Mouse (Mus musculus) CH12.LX (cell line): ENCODE measurements at regions not wholly inside any gene's neighbourhood (a gene's known extent, or its start where the extent isn't known, plus 50 kb on each side); places are given as distances from the start of the nearest gene placed in this dataset.
A peak's percentile ranks its signal among the peaks of the same experiment; 100 is the strongest.

Experiments used
- DNase-seq: peaks from one replicate; pipeline ENCODE4 v3.0.0-alpha.2; 2013; ENCODE audit errors: extremely low read depth
- H3K27ac ChIP-seq: 2 replicates; pipeline ENCODE4 v1.5.1; 2012; ENCODE audit warnings: low read depth, mild to moderate bottlenecking, control low read depth, moderate library complexity; ENCODE audit not compliant: insufficient read depth
- H3K27me3 ChIP-seq: replicated peaks from 2 replicates; pipeline ENCODE3; 2012; ENCODE audit warnings: inconsistent platforms
- H3K36me3 ChIP-seq, 2 experiments: replicated peaks in 1 of 2; 2 replicates each; pipeline versions ENCODE3 to v1.6.1; 2012; ENCODE audit warnings: inconsistent platforms in 1 of 2, low read length in 1 of 2, mild to moderate bottlenecking in 1 of 2, mixed read lengths in 1 of 2, moderate library complexity in 1 of 2; ENCODE audit not compliant: control insufficient read depth in 1 of 2, insufficient read depth in 1 of 2
- H3K4me1 ChIP-seq, 2 experiments: 2 replicates each; pipeline ENCODE4 v1.6.1; 2012; ENCODE audit warnings: inconsistent platforms in 1 of 2, moderate library complexity in 1 of 2; ENCODE audit not compliant: insufficient read depth in 2 of 2, control insufficient read depth in 1 of 2
- H3K4me2 ChIP-seq: 2 replicates; pipeline ENCODE4 v1.6.1; 2012; ENCODE audit warnings: low read depth, mild to moderate bottlenecking, control low read depth; ENCODE audit not compliant: poor library complexity, insufficient read depth, severe bottlenecking
- H3K4me3 ChIP-seq, 3 experiments: fragments of 150-350 bp in 1 of 3; sonication (generic) in 1 of 3; replicated peaks in 1 of 3; 2 replicates each; pipeline versions ENCODE3 to v1.5.1; 2011 to 2012; ENCODE audit warnings: low read depth in 2 of 3, low read length in 2 of 3, mild to moderate bottlenecking in 2 of 3, moderate library complexity in 2 of 3, control low read depth in 1 of 3, improper control_type of control experiment in 1 of 3, inconsistent platforms in 1 of 3, mixed read lengths in 1 of 3; ENCODE audit not compliant: poor library complexity in 1 of 3
- H3K79me2 ChIP-seq: replicated peaks from 2 replicates; pipeline ENCODE4 v1.6.1; 2012; ENCODE audit warnings: mild to moderate bottlenecking, moderate library complexity; ENCODE audit not compliant: control insufficient read depth, poor library complexity, insufficient read depth, severe bottlenecking; ENCODE audit errors: extremely low read depth
- H3K9ac ChIP-seq: 2 replicates; pipeline ENCODE4 v1.6.1; 2012; ENCODE audit warnings: low read depth, mild to moderate bottlenecking, control low read depth, moderate library complexity; ENCODE audit not compliant: insufficient read depth
- H3K9me3 ChIP-seq: replicated peaks from 2 replicates; pipeline ENCODE3; 2012; ENCODE audit warnings: low read length, inconsistent platforms, mixed read lengths
- BHLHE40 ChIP-seq: IDR thresholded peaks from 2 replicates; pipeline ENCODE4 v1.6.1; 2011; ENCODE audit warnings: mild to moderate bottlenecking, low read depth, low read length, improper control_type of control experiment
- CHD2 ChIP-seq: IDR thresholded peaks from 2 replicates; pipeline ENCODE4 v1.6.1; 2011; ENCODE audit warnings: low read length, improper control_type of control experiment
- EP300 ChIP-seq: IDR thresholded peaks from 2 replicates; pipeline ENCODE4 v1.6.1; 2011; ENCODE audit warnings: low read length, improper control_type of control experiment
- ETS1 ChIP-seq: conservative IDR thresholded peaks from 2 replicates; pipeline ENCODE4 v1.6.1; 2012; ENCODE audit warnings: low read depth, mild to moderate bottlenecking, inconsistent platforms, low read length, improper control_type of control experiment, moderate library complexity
- IRF4 ChIP-seq: IDR thresholded peaks from 2 replicates; pipeline ENCODE4 v1.6.1; 2014; ENCODE audit warnings: low read depth, mild to moderate bottlenecking, inconsistent platforms, low read length, improper control_type of control experiment
- MAFK ChIP-seq: IDR thresholded peaks from 2 replicates; pipeline ENCODE4 v1.6.1; 2011; ENCODE audit warnings: low read length, improper control_type of control experiment; ENCODE audit not compliant: insufficient replicate concordance
- MAX ChIP-seq: IDR thresholded peaks from 2 replicates; pipeline ENCODE4 v1.6.1; 2011; ENCODE audit warnings: low read length, improper control_type of control experiment
- MAZ ChIP-seq: IDR thresholded peaks from 2 replicates; pipeline ENCODE4 v1.6.1; 2012; ENCODE audit warnings: low read depth, mild to moderate bottlenecking, inconsistent platforms, low read length, improper control_type of control experiment, moderate library complexity
- MEF2A ChIP-seq: IDR thresholded peaks from 2 replicates; pipeline ENCODE4 v1.6.1; 2014; ENCODE audit warnings: low read depth, mild to moderate bottlenecking, inconsistent platforms, low read length, improper control_type of control experiment, borderline replicate concordance
- MYC ChIP-seq: IDR thresholded peaks from 2 replicates; pipeline ENCODE4 v1.6.1; 2011; ENCODE audit warnings: low read depth, mild to moderate bottlenecking, improper control_type of control experiment, low read length
- NRF1 ChIP-seq: IDR thresholded peaks from 2 replicates; pipeline ENCODE4 v1.6.1; 2014; ENCODE audit warnings: low read depth, mild to moderate bottlenecking, inconsistent platforms, low read length, improper control_type of control experiment, moderate library complexity
- PAX5 ChIP-seq: IDR thresholded peaks from 2 replicates; pipeline ENCODE4 v1.6.1; 2012; ENCODE audit warnings: low read length, inconsistent platforms, mixed read lengths
- SIN3A ChIP-seq: IDR thresholded peaks from 2 replicates; pipeline ENCODE4 v1.6.1; 2012; ENCODE audit warnings: low read length, improper control_type of control experiment, inconsistent platforms
- TCF12 ChIP-seq: IDR thresholded peaks from 2 replicates; pipeline ENCODE4 v1.6.1; 2014; ENCODE audit warnings: low read depth, mild to moderate bottlenecking, inconsistent platforms, low read length, improper control_type of control experiment
- UBTF ChIP-seq: IDR thresholded peaks from 2 replicates; pipeline ENCODE4 v1.6.1; 2012; ENCODE audit warnings: low read depth, mild to moderate bottlenecking, inconsistent platforms, low read length, improper control_type of control experiment, moderate library complexity
- ZMIZ1 ChIP-seq: IDR thresholded peaks from 2 replicates; pipeline ENCODE4 v1.6.1; 2012; ENCODE audit warnings: low read depth, mild to moderate bottlenecking, inconsistent platforms, low read length, improper control_type of control experiment
- ZNF384 ChIP-seq: IDR thresholded peaks from 2 replicates; pipeline ENCODE4 v1.6.1; 2012; ENCODE audit warnings: low read depth, low read length, improper control_type of control experiment, inconsistent platforms
- dilution Hi-C: fragments of 300-500 bp; cut with MboI; formaldehyde crosslinking; loops from 2 replicates; pipeline ENCODE4 v1.14.3; 2020; ENCODE audit warnings: low sequenced_read_pairs; ENCODE audit not compliant: extremely low pct_unique_long_range_greater_than_20kb, extremely low pct_ligation_motif_present
- in situ Hi-C: fragments of 300-500 bp; cut with MboI; formaldehyde crosslinking; loops from 3 replicates; pipeline ENCODE4 v1.14.3; 2019; ENCODE audit warnings: low sequenced_read_pairs, low pct_ligation_motif_present, low pct_unique_long_range_greater_than_20kb, mixed read lengths

DNA sequence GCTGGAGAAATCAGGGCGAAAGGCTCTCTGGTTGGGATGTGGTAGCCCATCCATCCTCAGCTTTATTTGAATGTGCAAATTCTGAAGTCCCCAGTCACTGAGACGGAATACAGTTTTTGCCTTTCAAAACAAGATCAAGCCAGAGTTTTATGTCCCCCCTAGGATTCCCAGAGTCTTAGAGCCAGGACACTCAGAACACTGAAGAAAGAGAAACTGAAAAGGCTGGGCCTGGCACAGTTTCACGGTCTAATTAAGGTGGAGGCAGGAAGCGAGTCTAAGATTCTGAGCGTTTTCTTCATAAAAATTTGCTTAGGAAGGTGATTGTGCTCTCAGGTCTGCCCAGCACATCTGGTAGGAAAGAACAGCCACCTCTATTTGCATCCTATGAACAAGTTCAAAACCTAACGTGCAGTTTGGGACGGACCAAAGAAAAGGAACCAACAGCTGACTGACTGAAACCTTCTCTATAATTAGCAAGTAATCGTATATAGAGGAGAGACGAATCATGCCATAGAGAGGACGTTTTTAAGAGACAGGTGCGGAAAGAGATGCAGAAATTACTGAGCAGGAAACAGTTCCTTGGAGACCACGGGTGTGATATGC lies 119.2 kb upstream of the Irak1bp1 start:
- in situ Hi-C loops = no loop called here
- Histone ChIP-seq H3K27me3 (no peaks in the 10 kb centered on the region), H3K27ac (peak overlapping the region; percentile 90), H3K4me1 (peaks cover 3 to 29% of the 10 kb centered on the region in 2 experiments; a peak in 3 of 4 replicates), H3K4me3 (peak overlapping the region; percentile 27 to 52 (median 46)), H3K36me3 (no peaks in the 10 kb centered on the region), H3K9me3 (no peaks in the 10 kb centered on the region), H3K79me2 (no peaks in the 10 kb centered on the region), H3K4me2 (peak overlapping the region; percentile 98), H3K9ac (peak overlapping the region; percentile 65)
- no peak for TF ChIP-seq MYC
- no peak for TF ChIP-seq NRF1
- TF ChIP-seq ZMIZ1 = no peak
- TF ChIP-seq UBTF = no peak
- peak; percentile 57; the same call in 1 of the 2 replicates for TF ChIP-seq MAFK
- peak; percentile 84; the same call in 1 of the 2 replicates for TF ChIP-seq MEF2A
- TF ChIP-seq MAZ = 0 out of 2 replicates have a peak, but pooled peaks have one; percentile 32
- TF ChIP-seq BHLHE40 = peak; percentile 74
- TF ChIP-seq CHD2 = peak; percentile 55; the same call in 1 of the 2 replicates
- peak; percentile 44 for TF ChIP-seq IRF4
- TF ChIP-seq TCF12 = peak; percentile 67
- TF ChIP-seq SIN3A = peak; percentile 86
- peak; percentile 66; the same call in 1 of the 2 replicates for TF ChIP-seq MAX
- TF ChIP-seq EP300 = peak; percentile 75
- TF ChIP-seq ETS1 = peak; percentile 90
- dilution Hi-C loops = no loop called here
- DNase-seq = peak; percentile 78

DNA sequence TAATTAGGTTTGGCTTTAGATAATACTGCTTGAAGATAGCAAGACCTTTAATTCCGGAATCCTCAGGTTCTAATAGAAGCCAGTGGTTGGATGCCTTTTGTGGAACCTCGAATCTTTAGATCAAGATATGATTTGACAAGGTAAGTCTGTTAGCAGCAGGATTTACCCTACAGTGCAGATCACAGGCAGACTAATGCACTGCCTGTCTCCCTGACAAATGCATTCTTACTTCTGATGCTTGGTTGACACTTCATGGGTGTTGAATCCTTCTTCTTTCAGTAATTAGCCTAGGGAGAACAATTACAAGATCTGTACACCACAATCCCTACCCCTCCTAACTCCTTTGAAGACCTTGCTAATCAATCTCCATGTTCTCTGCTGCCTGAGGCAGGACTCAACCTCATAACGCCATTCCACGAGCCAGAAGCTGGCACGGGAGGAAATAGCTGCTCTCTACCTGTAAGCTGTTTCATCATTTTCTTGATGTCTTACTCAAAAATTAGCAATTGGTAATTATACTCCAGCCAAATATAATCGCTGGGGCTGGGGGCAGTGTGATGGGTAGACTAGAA lies 118.3 kb upstream of the Irak1bp1 start:
- Histone ChIP-seq H3K4me2 (peak overlapping the region; percentile 98), H3K9ac (peak overlapping the region; percentile 65), H3K4me1 (peaks cover 3 to 29% of the 10 kb centered on the region in 2 experiments; a peak in 3 of 4 replicates), H3K27me3 (no peaks in the 10 kb centered on the region), H3K9me3 (no peaks in the 10 kb centered on the region), H3K36me3 (no peaks in the 10 kb centered on the region), H3K79me2 (no peaks in the 10 kb centered on the region), H3K4me3 (peak overlapping the region; percentile 43 to 46 (median 44)), H3K27ac (peak overlapping the region; percentile 28; the same call in 1 of the 2 replicates)
- no peak for DNase-seq
- in situ Hi-C loops (no loop called here), dilution Hi-C loops (no loop called here)
- TF ChIP-seq PAX5 = no peak
- no peak for TF ChIP-seq ZNF384
- TF ChIP-seq SIN3A = no peak
